Mouse (Mus musculus) forebrain, embryonic 12.5 days (tissue): Measurements from ENCODE around the gene Nacc1. TPM values are rescaled to one million over a fixed set of nuclear protein-coding genes. Genes with fewer than 3 reads are reported as not detected.

ENCODE experiments used
- ATAC-seq: fragments of 200-750 bp; cut with Nextera tagmentation; 2 replicates; pipeline ENCODE4 v1.8.0; 2017; ENCODE audit warnings: moderate TSS enrichment; ENCODE audit not compliant: low FRiP score
- H3K27ac ChIP-seq: fragments of 300-500 bp; sonication (generic); 2 replicates; pipeline ENCODE4 v1.5.1; 2016; ENCODE audit warnings: mild to moderate bottlenecking
- H3K27me3 ChIP-seq: fragments of 300-500 bp; sonication (generic); 2 replicates; pipeline ENCODE4 v1.6.1; 2016; ENCODE audit warnings: mild to moderate bottlenecking
- H3K36me3 ChIP-seq: fragments of 300-500 bp; sonication (generic); replicated peaks from 2 replicates; pipeline ENCODE4 v1.6.1; 2016; ENCODE audit warnings: mild to moderate bottlenecking
- H3K4me1 ChIP-seq: fragments of 300-500 bp; sonication (generic); 2 replicates; pipeline ENCODE4 v1.6.1; 2016
- H3K4me2 ChIP-seq: fragments of 300-500 bp; sonication (generic); 2 replicates; pipeline ENCODE4 v1.6.1; 2016; ENCODE audit warnings: mild to moderate bottlenecking, moderate library complexity
- H3K4me3 ChIP-seq: fragments of 300-500 bp; sonication (generic); replicated peaks from 2 replicates; pipeline ENCODE4 v1.5.1; 2016; ENCODE audit warnings: mild to moderate bottlenecking
- H3K9ac ChIP-seq: fragments of 300-500 bp; sonication (generic); 2 replicates; pipeline ENCODE4 v1.6.1; 2016; ENCODE audit warnings: mild to moderate bottlenecking
- H3K9me3 ChIP-seq: fragments of 300-500 bp; sonication (generic); 2 replicates; pipeline ENCODE4 v1.6.1; 2016
- WGBS: fragments of 180-500 bp; shearing (Covaris S2); methylation state at CpG from one replicate; pipeline ENCODE4 v1.1.7; 2016; 5-methylcytosine and 5-hydroxymethylcytosine counted together
- polyA plus RNA-seq: library from polyadenylated mRNA; unstranded; fragments of >200 nt; fragmentation: Nextera tagmentation; extraction: Ambion mirVana; gene quantifications from 2 replicates; pipeline ENCODE4 v1.2.1, GENCODE M21; 2016

Gene Nacc1
- polyA plus RNA-seq, 1 experiment from 2014 or later, result 22.8 TPM

DNA sequence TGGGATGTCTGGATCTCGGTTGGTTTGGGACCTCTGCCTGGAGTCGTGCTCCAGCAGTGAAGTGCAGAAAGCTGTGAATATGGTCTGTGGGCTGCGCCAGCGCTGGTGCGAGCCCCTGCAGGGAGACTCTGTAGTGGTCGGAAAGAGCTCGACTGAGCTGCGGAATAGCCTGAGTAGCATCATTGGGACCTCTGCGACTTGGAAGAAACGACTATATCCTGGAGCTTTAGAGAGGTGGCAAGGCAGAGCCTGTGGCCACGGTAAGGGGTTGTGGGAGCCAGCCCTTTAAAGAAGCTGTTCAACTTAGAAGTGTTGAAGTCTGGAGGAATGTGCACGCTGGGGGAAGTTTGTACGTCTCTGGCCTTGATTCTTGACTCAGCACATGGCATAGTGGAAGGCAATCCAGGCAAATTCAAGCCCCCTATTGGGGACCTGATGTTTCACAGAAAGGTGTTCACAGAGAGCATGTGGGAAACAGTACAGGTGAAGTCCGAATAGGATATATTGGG lies 22.2 kb downstream of the Nacc1 start:
- Histone ChIP-seq H3K4me3 (peak overlapping the region; percentile 53), H3K36me3 (peaks cover 15% of the 10 kb centered on the region), H3K9ac (peak overlapping the region; percentile 78), H3K4me2 (peak overlapping the region; percentile 82), H3K9me3 (no peaks in the 10 kb centered on the region), H3K27ac (peak overlapping the region; percentile 95), H3K27me3 (no peaks in the 10 kb centered on the region), H3K4me1 (peaks cover 41% of the 10 kb centered on the region)
- no peak; the same call in 1 of the 2 replicates for ATAC-seq
- WGBS, result 4% methylated on average over 14 of the region's 14 CpGs

DNA sequence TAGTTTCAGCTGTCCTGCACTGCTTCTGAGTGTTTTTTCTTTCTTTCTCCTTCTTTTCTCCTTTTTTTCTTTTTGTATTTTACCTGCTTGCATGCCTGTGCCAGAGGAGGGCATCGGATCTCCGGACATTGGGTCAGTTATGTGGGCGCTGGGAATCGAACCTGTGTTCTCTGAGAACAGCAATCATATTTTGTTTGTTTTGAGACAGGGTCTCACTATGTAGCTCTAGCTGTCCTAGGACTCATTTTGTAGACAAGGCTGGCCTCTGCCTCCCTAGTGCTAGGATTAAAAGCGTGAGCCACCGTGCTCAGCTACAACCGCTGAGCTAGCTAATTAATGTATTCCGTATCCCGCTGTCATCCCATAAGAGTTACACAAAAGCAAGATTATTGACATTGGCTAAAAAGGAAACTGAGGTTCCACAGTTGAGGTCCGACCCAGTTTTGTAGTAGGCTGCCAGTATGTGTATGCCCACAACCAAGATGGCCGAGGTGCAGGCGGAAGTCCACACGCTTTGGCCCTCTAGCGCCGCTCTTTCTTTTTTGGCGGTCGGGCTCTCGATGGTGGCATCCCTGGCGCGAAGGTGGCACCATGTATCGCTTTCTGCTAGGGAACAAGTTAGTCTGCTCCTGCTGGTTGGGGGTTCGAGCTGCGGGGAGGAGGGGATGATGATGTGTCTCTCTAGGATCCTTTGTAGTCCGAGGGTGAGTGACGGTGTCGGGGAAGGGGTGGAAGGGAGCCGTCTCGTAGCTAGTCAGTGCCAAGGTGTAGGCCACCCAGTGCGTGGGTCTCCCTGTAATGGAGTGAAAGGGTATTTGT lies 22.9 kb downstream of the Nacc1 start:
- peaks cover 47% of the 10 kb centered on the region for H3K4me1 ChIP-seq
- under 1% methylated on average over 29 of the region's 29 CpGs for WGBS
- ATAC-seq, result peak; percentile 51

DNA sequence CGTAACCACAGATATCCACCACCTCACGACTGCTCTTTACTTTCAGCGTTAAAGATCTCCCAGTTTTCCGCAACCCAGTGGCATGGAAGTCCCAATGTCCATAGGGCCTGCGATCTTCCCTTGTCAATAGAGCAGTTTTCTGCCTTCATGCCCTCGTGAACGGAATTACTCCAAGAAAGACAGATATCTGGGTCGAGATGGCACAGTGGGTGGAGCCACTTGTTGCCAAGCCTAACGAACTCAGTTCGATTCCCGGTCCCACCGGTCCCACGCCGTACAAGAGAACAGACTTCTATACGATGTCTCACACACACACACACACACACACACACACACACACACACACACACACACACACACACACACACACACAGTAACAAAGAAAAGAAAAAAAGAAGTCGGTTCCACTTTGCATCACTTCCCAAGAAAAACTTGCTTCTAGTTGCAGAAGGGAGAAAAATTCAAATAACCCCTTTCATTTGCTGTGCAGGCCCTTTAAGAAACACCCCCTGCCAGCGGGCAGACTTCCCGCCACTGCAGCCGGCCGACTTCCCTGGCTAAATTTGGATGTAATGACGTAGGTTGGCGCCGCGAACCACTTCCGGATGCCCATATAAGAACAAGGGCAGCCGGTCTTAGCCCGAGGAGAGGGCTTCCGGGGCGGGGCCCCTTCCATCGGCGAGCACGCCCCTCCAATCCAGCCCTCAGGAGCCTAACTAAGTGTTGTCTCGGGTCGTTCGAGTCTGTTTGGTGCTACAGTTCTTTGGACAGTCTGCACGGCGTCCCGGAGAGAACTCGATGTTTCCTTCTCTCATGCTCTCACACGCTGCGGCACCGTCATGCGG lies 24.0 kb downstream of the Nacc1 start:
- ATAC-seq, result peak; percentile 86
- peak overlapping the region; percentile 82 for H3K4me2 ChIP-seq
- H3K9me3 ChIP-seq, result no peaks in the 10 kb centered on the region
- peak overlapping the region; percentile 95 for H3K27ac ChIP-seq
- 3% methylated on average over 43 of the region's 43 CpGs for WGBS
- H3K4me3 ChIP-seq, result peak overlapping the region; percentile 53
- H3K27me3 ChIP-seq, result no peaks in the 10 kb centered on the region
- peaks cover 7% of the 10 kb centered on the region for H3K36me3 ChIP-seq
- H3K9ac ChIP-seq, result peak overlapping the region; percentile 78
- H3K4me1 ChIP-seq, result peaks cover 51% of the 10 kb centered on the region

More for the DNA sequence above, 22.9 kb downstream of the Nacc1 start:
- Histone ChIP-seq H3K36me3 (peaks cover 8% of the 10 kb centered on the region), H3K9ac (peak overlapping the region; percentile 78), H3K4me2 (peak overlapping the region; percentile 82), H3K4me3 (peak overlapping the region; percentile 53), H3K9me3 (no peaks in the 10 kb centered on the region), H3K27me3 (no peaks in the 10 kb centered on the region), H3K27ac (peak overlapping the region; percentile 95)

DNA sequence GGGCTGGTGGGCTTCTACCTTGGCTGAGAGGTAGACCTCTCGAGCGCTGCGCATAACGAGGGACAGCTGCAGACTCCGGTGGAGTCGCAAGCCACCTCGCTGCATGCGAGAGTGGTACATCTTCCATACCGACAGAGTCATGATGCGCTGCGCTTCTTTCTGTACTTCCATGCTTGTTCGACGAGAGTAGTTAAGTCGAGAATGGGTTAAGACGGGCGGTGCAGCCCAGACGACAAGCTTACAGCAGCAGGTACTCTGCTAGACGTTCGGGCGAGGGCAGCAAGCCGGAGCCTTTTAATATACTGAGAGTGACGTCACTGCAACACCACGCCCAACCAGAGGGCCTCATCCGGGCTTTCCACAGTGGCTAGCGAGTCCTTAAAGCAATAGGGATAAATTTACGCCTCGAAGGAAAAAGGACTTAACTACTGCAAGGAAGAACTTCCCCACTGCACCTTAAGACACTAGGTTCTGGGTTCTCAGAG lies 25.0 kb downstream of the Nacc1 start, which contains the start of gene Ier2:
Ier2 (minus strand) TSS at position 272 of the 485 bp plus-strand sequence.
- Histone ChIP-seq H3K9me3 (no peaks in the 10 kb centered on the region), H3K4me1 (peaks cover 54% of the 10 kb centered on the region), H3K9ac (peak within 1 kb of the TSS; percentile 72), H3K4me2 (peak within 1 kb of the TSS; percentile 82), H3K36me3 (no peaks in the 10 kb centered on the region), H3K27me3 (0 out of 2 replicates have a peak, but pooled peaks cover 2% of the 10 kb centered on the region), H3K27ac (peak within 1 kb of the TSS; percentile 95), H3K4me3 (peak within 1 kb of the TSS; percentile 53)
- 0% methylated on average over 27 of the region's 27 CpGs for WGBS
- ATAC-seq, result peak; percentile 84

DNA sequence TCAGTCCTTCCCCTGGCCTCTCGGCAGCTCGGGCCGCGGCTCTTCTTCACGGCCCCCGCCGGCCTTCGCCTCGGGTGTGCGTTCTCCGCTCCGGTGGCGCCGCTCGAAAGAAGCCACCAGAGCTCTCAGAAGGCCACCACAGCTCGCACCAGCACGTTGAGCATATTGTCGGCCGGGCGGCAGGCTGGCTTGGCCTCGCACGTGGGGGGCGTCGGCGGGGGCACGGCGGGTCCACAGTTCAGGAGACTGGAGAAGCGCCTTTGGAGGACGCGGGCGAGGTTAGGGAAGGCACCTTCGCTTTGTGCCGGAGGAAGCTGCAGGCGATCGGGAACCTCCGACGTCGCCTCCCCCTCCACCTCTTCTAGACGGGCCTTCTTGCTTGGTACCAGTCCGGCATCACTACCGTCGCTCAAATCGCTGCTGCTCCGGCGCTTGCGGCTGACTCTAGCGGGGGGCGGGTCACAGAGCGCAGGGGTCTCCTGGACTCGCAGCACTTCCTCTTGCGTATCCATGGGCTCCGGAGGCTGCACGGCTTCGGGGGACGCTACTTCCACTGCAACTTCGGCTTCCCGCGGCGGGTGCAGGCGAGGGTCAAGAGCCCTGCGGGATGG lies 25.6 kb downstream of the Nacc1 start:
- Histone ChIP-seq H3K4me1 (peaks cover 60% of the 10 kb centered on the region), H3K9ac (peak overlapping the region; percentile 72), H3K4me3 (peak overlapping the region; percentile 53), H3K27ac (peak overlapping the region; percentile 95), H3K9me3 (no peaks in the 10 kb centered on the region), H3K27me3 (0 out of 2 replicates have a peak, but pooled peaks cover 5% of the 10 kb centered on the region), H3K36me3 (no peaks in the 10 kb centered on the region), H3K4me2 (peak overlapping the region; percentile 82)
- WGBS, result 1% methylated on average over 61 of the region's 61 CpGs
- ATAC-seq, result no peak; the same call in 1 of the 2 replicates

DNA sequence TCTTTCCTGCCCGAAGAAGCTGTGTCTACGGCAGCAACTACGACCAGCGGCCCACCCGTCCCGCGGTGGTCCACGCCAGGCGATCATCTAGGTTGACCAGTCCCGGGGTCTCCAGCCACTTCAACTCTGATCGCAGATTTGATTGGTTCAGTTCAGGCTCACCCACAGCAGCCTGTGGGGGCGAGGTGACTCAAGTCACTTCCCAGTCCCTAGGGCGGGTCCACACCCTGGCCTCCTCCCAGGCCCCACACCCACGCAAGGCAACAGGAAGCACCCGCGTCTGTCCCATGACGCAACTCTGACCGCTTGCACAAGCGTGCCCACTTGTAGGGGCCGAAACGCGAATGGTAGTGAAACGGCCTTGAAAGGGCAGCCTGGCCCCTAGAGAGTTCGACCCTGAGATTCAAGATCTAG lies 26.2 kb downstream of the Nacc1 start:
- Histone ChIP-seq H3K27me3 (0 out of 2 replicates have a peak, but pooled peaks cover 5% of the 10 kb centered on the region), H3K27ac (peak overlapping the region; percentile 74; the same call in 1 of the 2 replicates), H3K4me3 (peak overlapping the region; percentile 53), H3K4me1 (peaks cover 64% of the 10 kb centered on the region), H3K9me3 (no peaks in the 10 kb centered on the region), H3K9ac (peak overlapping the region; percentile 72), H3K36me3 (no peaks in the 10 kb centered on the region), H3K4me2 (peak overlapping the region; percentile 82)
- under 1% methylated on average over 24 of the region's 24 CpGs for WGBS
- ATAC-seq, result no peak

DNA sequence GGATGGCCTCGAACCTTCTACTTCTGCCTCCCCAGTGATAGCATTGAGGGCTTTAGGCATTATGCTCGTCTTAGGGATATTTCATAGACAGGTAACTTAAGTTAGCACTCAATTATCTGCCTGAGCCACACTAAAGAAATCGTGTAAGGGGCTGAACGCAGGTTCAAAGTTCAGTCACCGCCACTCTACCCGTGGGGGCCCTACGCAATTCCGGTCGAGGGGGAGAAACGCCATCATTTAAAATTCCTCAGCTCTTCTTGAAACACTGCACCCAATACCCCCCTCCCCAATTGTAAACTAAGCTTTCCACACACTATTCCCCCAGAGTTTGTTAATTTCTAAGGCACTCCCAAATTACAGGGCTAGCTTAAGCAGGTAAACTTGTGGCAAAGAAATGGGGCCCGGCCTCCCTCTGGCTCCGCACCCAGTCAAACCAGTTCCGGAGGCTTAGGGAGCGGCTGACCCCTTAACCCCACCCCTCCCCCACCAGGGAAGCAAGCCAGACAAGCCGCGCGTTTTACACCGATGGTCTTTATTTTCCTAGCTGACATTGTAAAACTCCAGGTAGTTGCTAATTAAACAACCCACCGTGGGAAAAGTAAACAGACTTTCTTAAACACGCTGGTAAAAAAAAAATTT lies 26.7 kb downstream of the Nacc1 start:
- peak overlapping the region; percentile 72 for H3K9ac ChIP-seq
- 0 out of 2 replicates have a peak, but pooled peaks cover 5% of the 10 kb centered on the region for H3K27me3 ChIP-seq
- peaks cover 64% of the 10 kb centered on the region for H3K4me1 ChIP-seq
- H3K27ac ChIP-seq, result peak overlapping the region; percentile 74
- H3K4me2 ChIP-seq, result peak overlapping the region; percentile 82
- ATAC-seq, result no peak
- WGBS, result 1% methylated on average over 20 of the region's 20 CpGs
- no peaks in the 10 kb centered on the region for H3K9me3 ChIP-seq
- peak overlapping the region; percentile 53 for H3K4me3 ChIP-seq
- H3K36me3 ChIP-seq, result no peaks in the 10 kb centered on the region

DNA sequence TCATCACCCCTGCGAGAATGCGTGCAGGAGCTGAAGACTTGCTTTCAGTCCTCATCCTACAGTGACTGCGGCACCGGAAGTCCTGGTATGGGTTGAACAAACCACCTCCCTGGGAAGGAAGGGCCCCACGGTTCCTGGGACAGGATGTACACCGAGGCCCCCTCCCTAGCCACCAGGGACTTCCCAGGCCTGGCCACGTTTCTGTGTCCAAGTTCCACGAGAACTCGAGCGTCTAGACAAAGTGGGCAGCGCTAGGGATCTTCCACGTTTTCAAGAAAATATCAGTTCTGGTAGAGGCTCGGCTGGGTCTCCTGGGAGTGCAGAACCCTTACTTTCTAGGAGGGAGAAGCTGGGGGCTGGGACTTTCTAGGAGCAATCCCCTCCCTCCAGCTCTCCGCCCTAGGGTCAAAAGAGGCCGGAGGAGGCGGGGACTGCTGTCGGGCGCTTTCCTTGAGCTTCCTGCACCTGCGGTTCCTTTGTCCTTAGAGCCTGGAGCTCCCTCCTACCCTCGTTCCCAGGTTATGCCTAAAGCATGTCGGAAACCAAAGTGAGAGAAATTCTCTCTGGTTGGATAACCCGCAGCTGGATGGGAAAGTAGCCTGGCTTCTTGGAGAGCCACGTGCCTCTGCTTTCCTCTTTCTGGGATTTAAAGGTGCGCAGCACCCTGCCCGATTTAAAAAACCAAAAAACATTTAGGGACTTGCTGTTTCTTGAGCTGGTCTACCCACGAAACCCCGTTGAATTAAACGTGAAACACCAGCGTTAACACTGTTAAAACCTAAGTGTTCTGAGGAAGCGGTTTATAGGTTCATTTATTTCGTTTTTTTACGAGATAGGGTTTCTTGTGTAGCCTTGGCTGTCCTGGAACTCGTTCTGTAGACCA lies 27.5 kb downstream of the Nacc1 start:
- WGBS, result 2% methylated on average over 33 of the region's 33 CpGs
- H3K9ac ChIP-seq, result peak overlapping the region; percentile 72
- no peaks in the 10 kb centered on the region for H3K36me3 ChIP-seq
- ATAC-seq, result no peak
- peak overlapping the region; percentile 74 for H3K27ac ChIP-seq
- no peaks in the 10 kb centered on the region for H3K9me3 ChIP-seq
- peak overlapping the region; percentile 82 for H3K4me2 ChIP-seq
- 0 out of 2 replicates have a peak, but pooled peaks cover 5% of the 10 kb centered on the region for H3K27me3 ChIP-seq
- H3K4me1 ChIP-seq, result peaks cover 65% of the 10 kb centered on the region
- H3K4me3 ChIP-seq, result peak overlapping the region; percentile 53

DNA sequence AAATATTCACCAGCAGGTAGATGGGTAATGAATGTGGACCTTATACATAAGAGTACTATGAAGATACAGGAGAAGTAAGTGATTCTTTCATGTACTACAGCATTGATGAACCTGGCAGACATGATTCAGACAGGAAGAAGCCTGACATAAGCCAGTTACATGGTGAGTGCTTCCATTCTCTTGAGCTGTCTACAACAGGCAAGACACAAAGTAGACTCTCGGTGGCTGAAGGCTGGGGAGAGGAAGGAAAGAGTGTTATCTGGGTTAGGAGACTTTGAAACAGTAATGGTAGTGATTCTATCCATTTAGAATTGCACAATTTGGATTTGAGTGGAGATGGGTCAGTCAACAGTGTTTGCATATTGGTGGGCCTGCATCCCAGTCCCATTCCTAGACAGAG lies 28.7 kb downstream of the Nacc1 start:
- ATAC-seq, result no peak
- Histone ChIP-seq H3K4me1 (peaks cover 71% of the 10 kb centered on the region), H3K4me2 (no peak overlapping the region)

DNA sequence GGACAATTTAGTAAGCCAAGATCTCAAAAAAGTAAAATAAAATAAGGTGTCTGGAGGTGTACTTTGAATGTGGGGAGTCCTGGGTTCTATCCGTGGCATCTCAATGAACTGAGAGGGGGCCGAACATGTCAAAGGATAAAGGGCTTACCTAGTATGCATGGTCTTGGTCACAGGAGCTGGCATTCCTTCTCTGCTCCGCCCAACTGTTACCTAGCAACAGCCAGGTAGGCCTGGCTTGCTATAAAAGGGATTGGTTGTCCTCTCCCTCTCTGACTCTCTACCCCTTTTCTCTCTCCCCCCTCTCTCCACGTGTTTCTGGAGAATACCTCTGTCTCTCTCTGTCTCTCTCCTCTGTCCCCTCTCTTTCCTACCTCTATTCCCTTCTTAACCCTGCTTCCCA lies 30.0 kb downstream of the Nacc1 start:
- H3K36me3 ChIP-seq, result no peaks in the 10 kb centered on the region
- H3K27me3 ChIP-seq, result 0 out of 2 replicates have a peak, but pooled peaks cover 5% of the 10 kb centered on the region
- no peak overlapping the region for H3K4me3 ChIP-seq
- H3K9me3 ChIP-seq, result no peaks in the 10 kb centered on the region
- ATAC-seq, result no peak
- H3K4me1 ChIP-seq, result peaks cover 62% of the 10 kb centered on the region
- H3K4me2 ChIP-seq, result no peak overlapping the region
- H3K27ac ChIP-seq, result no peak overlapping the region
- WGBS, result 38% methylated on average over 4 of the region's 4 CpGs
- no peak overlapping the region for H3K9ac ChIP-seq

More for the DNA sequence above, 28.7 kb downstream of the Nacc1 start:
- Histone ChIP-seq H3K9ac (no peak overlapping the region), H3K4me3 (no peak overlapping the region), H3K27me3 (0 out of 2 replicates have a peak, but pooled peaks cover 5% of the 10 kb centered on the region), H3K27ac (no peak overlapping the region), H3K9me3 (no peaks in the 10 kb centered on the region), H3K36me3 (no peaks in the 10 kb centered on the region)
- WGBS, result 55% methylated on average over 1 of the region's 1 CpGs
